Mouse (Mus musculus) megakaryocyte progenitor cell, adult 5-6 weeks (primary cell): ENCODE data around the gene Rnf145. TPM values are rescaled to one million over a fixed set of nuclear protein-coding genes. Genes with fewer than 3 reads are reported as not detected.

Experiments
- ATAC-seq: replicated peaks from 2 replicates; pipeline ENCODE4 v1.8.0; 2016; ENCODE audit warnings: mild to moderate bottlenecking, moderate TSS enrichment, inconsistent platforms; ENCODE audit not compliant: poor library complexity
- total RNA-seq, 2 experiments: library from RNA; stranded (forward) in 1 of 2; stranded (reverse) in 1 of 2; fragments of 157-497, 149-512 nt in 1 of 2; fragments of 200-1000 nt in 1 of 2; gene quantifications; 2 replicates each; pipeline versions ENCODE4 v1.2.3 to v1.2.4; 2015 to 2017

Rnf145 gene
- total RNA-seq, 2 experiments from 2014 or later = 18.9 to 20.7 TPM

GRCm38 (mm10) chr11:44613411-44614180, 94.8 kb downstream of the Rnf145 start:
- no peak for ATAC-seq

Other genes with a start within 250 kb of the Rnf145 start
- not detected in 2 replicates for gene Il12b, start 118.9 kb upstream of the Rnf145 start, total RNA-seq (2015)
- gene Il12b, start 118.9 kb upstream of the Rnf145 start, total RNA-seq (2017) = not detected in 2 replicates
- gene Ublcp1, start 48.5 kb upstream of the Rnf145 start, total RNA-seq (2015) = 11.0 and 14.9 TPM in 2 replicates
- 11.6 and 13.8 TPM in 2 replicates for gene Ublcp1, start 48.5 kb upstream of the Rnf145 start, total RNA-seq (2017)
- 0.02 and 0.29 TPM in 2 replicates for gene Ebf1, start 98.4 kb downstream of the Rnf145 start, total RNA-seq (2015)
- gene Ebf1, start 98.4 kb downstream of the Rnf145 start, total RNA-seq (2017) = 0.24 TPM in 1 of 2 replicates, not detected in the other